Mouse (Mus musculus) embryonic facial prominence, embryonic 11.5 days (tissue): ENCODE measurements at regions not wholly inside any gene's neighbourhood (a gene's known extent, or its start where the extent isn't known, plus 50 kb on each side); places are given as distances from the start of the nearest gene placed in this dataset.
A peak's percentile ranks its signal among the peaks of the same experiment; 100 is the strongest.

Source experiments
- ATAC-seq: fragments of 200-750 bp; cut with Nextera tagmentation; replicated peaks from 2 replicates; pipeline ENCODE4 v1.8.0; 2017; ENCODE audit warnings: low read depth; ENCODE audit not compliant: insufficient number of reproducible peaks, low FRiP score, low TSS enrichment
- DNase-seq: peaks from one replicate; pipeline ENCODE4 v3.0.0-alpha.2; 2015; ENCODE audit warnings: low spot score
- H3K27ac ChIP-seq: fragments of 300-500 bp; sonication (generic); replicated peaks from 2 replicates; pipeline ENCODE4 v1.5.1; 2014; ENCODE audit warnings: mild to moderate bottlenecking, low read depth, low read length, control low read depth
- H3K27me3 ChIP-seq: fragments of 300-500 bp; sonication (generic); 2 replicates; pipeline ENCODE4 v1.6.1; 2014; ENCODE audit warnings: mild to moderate bottlenecking, low read length, moderate library complexity, mixed read lengths; ENCODE audit not compliant: control insufficient read depth, insufficient read depth
- H3K36me3 ChIP-seq: fragments of 300-500 bp; sonication (generic); replicated peaks from 2 replicates; pipeline ENCODE4 v1.6.1; 2014; ENCODE audit warnings: low read depth, mild to moderate bottlenecking, low read length, moderate library complexity, mixed read lengths; ENCODE audit not compliant: control insufficient read depth, insufficient read depth
- H3K4me1 ChIP-seq: fragments of 300-500 bp; sonication (generic); 2 replicates; pipeline ENCODE4 v1.6.1; 2014; ENCODE audit warnings: low read length, mixed read lengths; ENCODE audit not compliant: control insufficient read depth, insufficient read depth
- H3K4me2 ChIP-seq: fragments of 300-500 bp; sonication (generic); 2 replicates; pipeline ENCODE4 v1.6.1; 2014; ENCODE audit warnings: low read depth, mild to moderate bottlenecking, control low read depth, low read length, moderate library complexity
- H3K4me3 ChIP-seq: fragments of 300-500 bp; sonication (generic); 2 replicates; pipeline ENCODE4 v1.5.1; 2014; ENCODE audit warnings: low read depth, low read length, control low read depth
- H3K9ac ChIP-seq: fragments of 300-500 bp; sonication (generic); replicated peaks from 2 replicates; pipeline ENCODE4 v1.6.1; 2014; ENCODE audit warnings: mild to moderate bottlenecking, control low read depth, low read length
- H3K9me3 ChIP-seq: fragments of 300-500 bp; sonication (generic); replicated peaks from 2 replicates; pipeline ENCODE4 v1.6.1; 2016; ENCODE audit warnings: mild to moderate bottlenecking, low read length, inconsistent platforms, mixed read lengths; ENCODE audit not compliant: control insufficient read depth
- WGBS: fragments of 180-500 bp; shearing (Covaris S2); extraction: QIAGEN DNeasy Blood & Tissue Kit; methylation state at CpG from one replicate; pipeline ENCODE4 v1.1.7; 2014; 5-methylcytosine and 5-hydroxymethylcytosine counted together

DNA sequence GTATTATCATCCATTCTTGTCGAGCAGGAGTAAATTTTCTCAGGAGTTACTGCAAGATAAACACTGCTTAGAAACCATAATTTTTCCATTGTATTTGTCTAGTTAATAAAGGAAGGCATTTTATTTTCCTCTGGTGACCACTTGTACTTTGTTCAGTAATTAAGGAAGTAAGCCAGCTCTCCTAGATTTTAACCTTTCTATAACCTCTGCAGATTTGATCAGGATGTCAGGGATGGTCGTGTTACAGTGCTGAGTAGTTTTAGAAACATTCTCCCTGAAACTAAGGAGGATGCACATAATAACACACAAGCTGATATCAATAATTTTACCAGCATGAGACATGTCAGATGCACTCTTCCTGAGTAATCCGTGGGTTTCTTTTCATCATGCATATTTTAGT is 166.7 kb upstream of the Lcorl start:
- Histone ChIP-seq H3K27ac (no peak overlapping the region), H3K4me1 (no peaks in the 10 kb centered on the region), H3K9me3 (no peaks in the 10 kb centered on the region), H3K9ac (no peak overlapping the region), H3K4me2 (no peak overlapping the region), H3K27me3 (no peaks in the 10 kb centered on the region), H3K36me3 (no peaks in the 10 kb centered on the region), H3K4me3 (no peak overlapping the region)
- no peak for DNase-seq
- no peak for ATAC-seq
- WGBS = 29% methylated on average over 3 of the region's 3 CpGs

DNA sequence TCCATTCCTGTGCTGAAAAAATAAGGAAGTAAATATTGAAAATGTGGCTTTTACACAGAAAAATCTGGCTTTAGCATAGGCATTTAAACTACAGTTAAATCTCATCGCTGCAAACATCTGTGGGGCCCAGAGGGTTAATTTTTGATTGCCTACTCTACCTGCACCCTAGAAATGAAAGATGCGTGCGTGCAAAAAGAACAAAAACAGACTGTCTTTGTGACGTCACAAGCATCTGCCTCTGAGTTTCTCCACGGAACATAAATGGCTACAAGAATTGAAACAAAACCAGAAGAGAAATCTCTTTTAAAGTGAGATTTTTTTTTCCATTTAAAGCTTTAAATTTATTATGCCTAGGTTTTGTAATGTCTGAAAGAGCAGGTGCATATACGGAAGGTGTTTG is 166.0 kb upstream of the Lcorl start:
- H3K9ac ChIP-seq = no peak overlapping the region
- ATAC-seq = no peak
- H3K4me1 ChIP-seq = no peaks in the 10 kb centered on the region
- WGBS = 52% methylated on average over 6 of the region's 6 CpGs
- no peak overlapping the region for H3K27ac ChIP-seq
- H3K9me3 ChIP-seq = no peaks in the 10 kb centered on the region
- no peaks in the 10 kb centered on the region for H3K36me3 ChIP-seq
- H3K4me3 ChIP-seq = no peak overlapping the region
- H3K27me3 ChIP-seq = no peaks in the 10 kb centered on the region
- DNase-seq = no peak
- H3K4me2 ChIP-seq = no peak overlapping the region

DNA sequence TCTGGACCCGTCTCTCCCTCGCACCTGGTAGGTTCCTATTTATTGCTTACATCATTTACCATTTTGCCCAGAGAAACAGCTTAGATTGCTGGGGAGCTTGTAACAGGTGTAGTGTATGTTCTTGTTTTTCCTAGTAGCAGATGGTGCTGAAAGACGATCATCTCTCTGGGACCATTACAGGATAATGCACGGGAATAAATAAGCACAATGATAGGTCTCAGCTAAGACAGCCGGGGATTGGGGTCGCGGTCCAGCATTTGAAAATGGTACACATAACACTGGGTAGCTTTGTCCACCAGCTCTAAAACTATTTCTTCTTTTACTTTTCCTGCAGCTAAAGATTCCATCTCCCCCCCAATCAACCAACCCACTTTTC is 164.6 kb upstream of the Lcorl start:
- no peaks in the 10 kb centered on the region for H3K4me1 ChIP-seq
- no peaks in the 10 kb centered on the region for H3K27me3 ChIP-seq
- H3K27ac ChIP-seq = no peak overlapping the region
- H3K36me3 ChIP-seq = no peaks in the 10 kb centered on the region
- no peak for ATAC-seq
- WGBS = 54% methylated on average over 7 of the region's 7 CpGs
- no peak overlapping the region for H3K4me3 ChIP-seq
- peak; percentile 9 for DNase-seq
- no peak overlapping the region for H3K9ac ChIP-seq
- no peaks in the 10 kb centered on the region for H3K9me3 ChIP-seq
- H3K4me2 ChIP-seq = no peak overlapping the region

GRCm38 (mm10) chr5:46021398-46022046 is 164.1 kb upstream of the Lcorl start:
- ATAC-seq (no peak), DNase-seq (no peak)
- no peak overlapping the region for H3K27ac ChIP-seq
- H3K36me3 ChIP-seq = no peaks in the 10 kb centered on the region
- WGBS = 64% methylated on average over 2 of the region's 2 CpGs
- H3K27me3 ChIP-seq = no peaks in the 10 kb centered on the region
- H3K9me3 ChIP-seq = no peaks in the 10 kb centered on the region
- no peak overlapping the region for H3K9ac ChIP-seq
- no peak overlapping the region for H3K4me3 ChIP-seq
- no peaks in the 10 kb centered on the region for H3K4me1 ChIP-seq
- H3K4me2 ChIP-seq = no peak overlapping the region

DNA sequence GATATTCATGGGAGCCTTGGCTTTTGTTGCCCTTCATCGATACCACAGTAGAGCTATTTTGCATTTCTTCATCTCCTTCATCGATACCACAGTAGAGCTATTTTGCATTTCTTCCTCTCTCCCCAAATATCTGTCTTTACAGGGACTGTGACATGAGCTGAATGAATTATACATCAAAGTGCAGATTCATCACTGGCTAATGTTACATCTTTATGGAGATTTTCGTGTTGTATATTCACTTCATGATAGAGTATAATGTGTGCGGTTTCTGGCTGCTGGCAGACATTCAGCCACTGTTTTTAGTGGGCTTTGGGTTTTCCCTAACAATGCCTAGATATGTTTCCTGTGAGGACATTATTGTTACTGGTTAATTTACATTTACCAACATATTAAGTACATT is 162.8 kb upstream of the Lcorl start:
- 91% methylated on average over 4 of the region's 4 CpGs for WGBS

GRCm38 (mm10) chr5:46007446-46007845 is 150.0 kb upstream of the Lcorl start:
- no peak overlapping the region for H3K4me3 ChIP-seq
- no peak for ATAC-seq
- DNase-seq = no peak
- no peaks in the 10 kb centered on the region for H3K36me3 ChIP-seq
- H3K9ac ChIP-seq = no peak overlapping the region
- no peak overlapping the region for H3K27ac ChIP-seq
- no peaks in the 10 kb centered on the region for H3K4me1 ChIP-seq
- no peaks in the 10 kb centered on the region for H3K27me3 ChIP-seq
- no peak overlapping the region for H3K4me2 ChIP-seq
- WGBS = 89% methylated on average over 9 of the region's 9 CpGs
- no peaks in the 10 kb centered on the region for H3K9me3 ChIP-seq

More for the DNA sequence above, 162.8 kb upstream of the Lcorl start:
- H3K27me3 ChIP-seq = no peaks in the 10 kb centered on the region
- H3K36me3 ChIP-seq = no peaks in the 10 kb centered on the region
- DNase-seq = no peak
- H3K4me1 ChIP-seq = no peaks in the 10 kb centered on the region
- H3K9me3 ChIP-seq = no peaks in the 10 kb centered on the region
- H3K4me3 ChIP-seq = no peak overlapping the region
- no peak for ATAC-seq
- H3K27ac ChIP-seq = no peak overlapping the region
- H3K4me2 ChIP-seq = no peak overlapping the region
- no peak overlapping the region for H3K9ac ChIP-seq

GRCm38 (mm10) chr5:46006691-46007090 is 149.3 kb upstream of the Lcorl start:
- Histone ChIP-seq H3K4me3 (no peak overlapping the region), H3K36me3 (no peaks in the 10 kb centered on the region), H3K4me1 (no peaks in the 10 kb centered on the region), H3K27me3 (no peaks in the 10 kb centered on the region), H3K9ac (no peak overlapping the region), H3K27ac (no peak overlapping the region), H3K4me2 (no peak overlapping the region), H3K9me3 (no peaks in the 10 kb centered on the region)
- ATAC-seq (no peak), DNase-seq (no peak)
- 81% methylated on average over 2 of the region's 2 CpGs for WGBS

DNA sequence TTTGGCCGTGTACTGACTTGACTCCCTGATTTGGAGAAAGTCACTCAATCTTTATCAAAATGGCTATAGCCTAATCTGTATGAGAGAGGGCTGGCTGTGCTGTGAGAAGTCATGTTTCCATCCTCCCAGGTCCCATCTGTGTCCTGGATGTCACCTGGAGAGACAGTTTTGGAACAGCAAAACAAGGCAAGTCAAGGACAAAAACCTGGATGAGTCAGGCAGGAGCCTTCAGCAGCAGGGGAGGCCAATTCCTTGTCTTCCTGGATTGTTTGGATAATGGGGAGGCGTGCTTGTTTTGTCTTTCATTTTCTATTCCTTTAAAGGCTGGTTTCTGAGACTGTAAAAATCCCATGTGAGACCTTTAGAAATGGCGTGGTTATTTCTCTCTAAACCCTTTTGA is 148.8 kb upstream of the Lcorl start:
- 73% methylated on average over 3 of the region's 3 CpGs for WGBS
- H3K9ac ChIP-seq = no peak overlapping the region
- H3K27ac ChIP-seq = no peak overlapping the region
- ATAC-seq (no peak), DNase-seq (no peak)
- H3K4me3 ChIP-seq = no peak overlapping the region
- no peaks in the 10 kb centered on the region for H3K27me3 ChIP-seq
- no peaks in the 10 kb centered on the region for H3K36me3 ChIP-seq
- no peaks in the 10 kb centered on the region for H3K4me1 ChIP-seq
- no peaks in the 10 kb centered on the region for H3K9me3 ChIP-seq
- H3K4me2 ChIP-seq = no peak overlapping the region
